Mouse (Mus musculus) CH12.LX (cell line): ENCODE data around the gene Phf14. TPM values are rescaled to one million over a fixed set of nuclear protein-coding genes. Genes with fewer than 3 reads are reported as not detected.

Experiments
- DNase-seq: peaks from one replicate; pipeline ENCODE4 v3.0.0-alpha.2; 2013; ENCODE audit errors: extremely low read depth
- H3K27ac ChIP-seq: 2 replicates; pipeline ENCODE4 v1.5.1; 2012; ENCODE audit warnings: low read depth, mild to moderate bottlenecking, control low read depth, moderate library complexity; ENCODE audit not compliant: insufficient read depth
- H3K27me3 ChIP-seq: replicated peaks from 2 replicates; pipeline ENCODE3; 2012; ENCODE audit warnings: inconsistent platforms
- H3K36me3 ChIP-seq, 2 experiments: replicated peaks in 1 of 2; 2 replicates each; pipeline versions ENCODE3 to v1.6.1; 2012; ENCODE audit warnings: inconsistent platforms in 1 of 2, low read length in 1 of 2, mild to moderate bottlenecking in 1 of 2, mixed read lengths in 1 of 2, moderate library complexity in 1 of 2; ENCODE audit not compliant: control insufficient read depth in 1 of 2, insufficient read depth in 1 of 2
- H3K4me1 ChIP-seq, 2 experiments: 2 replicates each; pipeline ENCODE4 v1.6.1; 2012; ENCODE audit warnings: inconsistent platforms in 1 of 2, moderate library complexity in 1 of 2; ENCODE audit not compliant: insufficient read depth in 2 of 2, control insufficient read depth in 1 of 2
- H3K4me2 ChIP-seq: 2 replicates; pipeline ENCODE4 v1.6.1; 2012; ENCODE audit warnings: low read depth, mild to moderate bottlenecking, control low read depth; ENCODE audit not compliant: poor library complexity, insufficient read depth, severe bottlenecking
- H3K4me3 ChIP-seq, 3 experiments: fragments of 150-350 bp in 1 of 3; sonication (generic) in 1 of 3; replicated peaks in 1 of 3; 2 replicates each; pipeline versions ENCODE3 to v1.5.1; 2011 to 2012; ENCODE audit warnings: low read depth in 2 of 3, low read length in 2 of 3, mild to moderate bottlenecking in 2 of 3, moderate library complexity in 2 of 3, control low read depth in 1 of 3, improper control_type of control experiment in 1 of 3, inconsistent platforms in 1 of 3, mixed read lengths in 1 of 3; ENCODE audit not compliant: poor library complexity in 1 of 3
- H3K79me2 ChIP-seq: replicated peaks from 2 replicates; pipeline ENCODE4 v1.6.1; 2012; ENCODE audit warnings: mild to moderate bottlenecking, moderate library complexity; ENCODE audit not compliant: control insufficient read depth, poor library complexity, insufficient read depth, severe bottlenecking; ENCODE audit errors: extremely low read depth
- H3K9ac ChIP-seq: 2 replicates; pipeline ENCODE4 v1.6.1; 2012; ENCODE audit warnings: low read depth, mild to moderate bottlenecking, control low read depth, moderate library complexity; ENCODE audit not compliant: insufficient read depth
- H3K9me3 ChIP-seq: replicated peaks from 2 replicates; pipeline ENCODE3; 2012; ENCODE audit warnings: low read length, inconsistent platforms, mixed read lengths
- BHLHE40 ChIP-seq: IDR thresholded peaks from 2 replicates; pipeline ENCODE4 v1.6.1; 2011; ENCODE audit warnings: mild to moderate bottlenecking, low read depth, low read length, improper control_type of control experiment
- CHD1 ChIP-seq: IDR thresholded peaks from 2 replicates; pipeline ENCODE4 v1.6.1; 2012; ENCODE audit warnings: low read depth, low read length, improper control_type of control experiment, inconsistent platforms
- CHD2 ChIP-seq: IDR thresholded peaks from 2 replicates; pipeline ENCODE4 v1.6.1; 2011; ENCODE audit warnings: low read length, improper control_type of control experiment
- CTCF ChIP-seq, 2 experiments: IDR thresholded peaks in 1 of 2; conservative IDR thresholded peaks in 1 of 2; 2 replicates each; pipeline ENCODE4 v1.5.1; 2011 to 2012; ENCODE audit warnings: low read depth in 2 of 2, low read length in 2 of 2, improper control_type of control experiment in 1 of 2, inconsistent platforms in 1 of 2, mild to moderate bottlenecking in 1 of 2, moderate library complexity in 1 of 2
- ELF1 ChIP-seq: IDR thresholded peaks from 2 replicates; pipeline ENCODE4 v1.6.1; 2014; ENCODE audit warnings: low read depth, mild to moderate bottlenecking, inconsistent platforms, low read length, improper control_type of control experiment
- EP300 ChIP-seq: IDR thresholded peaks from 2 replicates; pipeline ENCODE4 v1.6.1; 2011; ENCODE audit warnings: low read length, improper control_type of control experiment
- ETS1 ChIP-seq: conservative IDR thresholded peaks from 2 replicates; pipeline ENCODE4 v1.6.1; 2012; ENCODE audit warnings: low read depth, mild to moderate bottlenecking, inconsistent platforms, low read length, improper control_type of control experiment, moderate library complexity
- IRF4 ChIP-seq: IDR thresholded peaks from 2 replicates; pipeline ENCODE4 v1.6.1; 2014; ENCODE audit warnings: low read depth, mild to moderate bottlenecking, inconsistent platforms, low read length, improper control_type of control experiment
- KAT2A ChIP-seq: IDR thresholded peaks from 2 replicates; pipeline ENCODE4 v1.6.1; 2012; ENCODE audit warnings: low read length, improper control_type of control experiment, inconsistent platforms; ENCODE audit not compliant: insufficient replicate concordance
- MEF2A ChIP-seq: IDR thresholded peaks from 2 replicates; pipeline ENCODE4 v1.6.1; 2014; ENCODE audit warnings: low read depth, mild to moderate bottlenecking, inconsistent platforms, low read length, improper control_type of control experiment, borderline replicate concordance
- MXI1 ChIP-seq: IDR thresholded peaks from 2 replicates; pipeline ENCODE4 v1.6.1; 2011; ENCODE audit warnings: mild to moderate bottlenecking, low read depth, low read length, improper control_type of control experiment
- MYC ChIP-seq: IDR thresholded peaks from 2 replicates; pipeline ENCODE4 v1.6.1; 2011; ENCODE audit warnings: low read depth, mild to moderate bottlenecking, improper control_type of control experiment, low read length
- NELFE ChIP-seq: IDR thresholded peaks from 2 replicates; pipeline ENCODE4 v1.6.1; 2011; ENCODE audit warnings: low read depth, low read length, improper control_type of control experiment
- PAX5 ChIP-seq: IDR thresholded peaks from 2 replicates; pipeline ENCODE4 v1.6.1; 2012; ENCODE audit warnings: low read length, inconsistent platforms, mixed read lengths
- POLR2AphosphoS2 ChIP-seq: IDR thresholded peaks from 2 replicates; pipeline ENCODE4 v1.6.1; 2011; ENCODE audit warnings: low read depth, low read length, improper control_type of control experiment
- RAD21 ChIP-seq: IDR thresholded peaks from 2 replicates; pipeline ENCODE4 v1.6.1; 2011; ENCODE audit warnings: low read depth, mild to moderate bottlenecking, low read length, improper control_type of control experiment, moderate library complexity
- SIN3A ChIP-seq: IDR thresholded peaks from 2 replicates; pipeline ENCODE4 v1.6.1; 2012; ENCODE audit warnings: low read length, improper control_type of control experiment, inconsistent platforms
- UBTF ChIP-seq: IDR thresholded peaks from 2 replicates; pipeline ENCODE4 v1.6.1; 2012; ENCODE audit warnings: low read depth, mild to moderate bottlenecking, inconsistent platforms, low read length, improper control_type of control experiment, moderate library complexity
- ZKSCAN1 ChIP-seq: IDR thresholded peaks from 2 replicates; pipeline ENCODE4 v1.6.1; 2012; ENCODE audit warnings: low read depth, inconsistent platforms, low read length, improper control_type of control experiment, borderline replicate concordance
- dilution Hi-C: fragments of 300-500 bp; cut with MboI; formaldehyde crosslinking; loops from 2 replicates; pipeline ENCODE4 v1.14.3; 2020; ENCODE audit warnings: low sequenced_read_pairs; ENCODE audit not compliant: extremely low pct_unique_long_range_greater_than_20kb, extremely low pct_ligation_motif_present
- in situ Hi-C: fragments of 300-500 bp; cut with MboI; formaldehyde crosslinking; loops from 3 replicates; pipeline ENCODE4 v1.14.3; 2019; ENCODE audit warnings: low sequenced_read_pairs, low pct_ligation_motif_present, low pct_unique_long_range_greater_than_20kb, mixed read lengths
- polyA plus RNA-seq: library from polyadenylated mRNA; unstranded; fragments of >175 nt; gene quantifications from 2 replicates; pipeline ENCODE4 v1.2.1, GENCODE M21; 2012; ENCODE audit warnings: low read depth; ENCODE audit not compliant: insufficient read length
- total RNA-seq, 2 experiments: library from RNA; depleted of rRNA; stranded (reverse); fragments of 300-350 nt in 1 of 2; fragments of >200 nt in 1 of 2; gene quantifications; 2 replicates each; pipeline ENCODE4 v1.2.3; 2012 to 2014

Phf14 gene
- total and polyA plus RNA-seq, 3 experiments: 24.7 to 41.2 (median 26.0) TPM

- no peak overlapping the region for H3K4me2 ChIP-seq
- no peak for TF ChIP-seq IRF4
- no peak for TF ChIP-seq NELFE
- TF ChIP-seq ZKSCAN1: no peak
- TF ChIP-seq CHD1: no peak
- TF ChIP-seq CTCF (conservative IDR thresholded peaks at IDR 0.05 in 1 of 2, IDR thresholded peaks at IDR 0.05 in 1 of 2; ENCODE audit: low read depth in 2 of 2, low read length in 2 of 2): no peak
- TF ChIP-seq PAX5: no peak
- no peak for TF ChIP-seq CHD2
- TF ChIP-seq EP300: no peak
- H3K9ac ChIP-seq: no peak overlapping the region
- H3K4me3 ChIP-seq: no peak overlapping the region
- in situ Hi-C loops: no loop called here
- H3K9me3 ChIP-seq: no peaks in the 10 kb centered on the region
- H3K79me2 ChIP-seq: no peaks in the 10 kb centered on the region
- no peaks in the 10 kb centered on the region for H3K27me3 ChIP-seq
- H3K4me1 ChIP-seq: peaks cover 0 to 16% of the 10 kb centered on the region in 2 experiments; a peak in 2 of 4 replicates
- DNase-seq: no peak
- H3K27ac ChIP-seq: no peak overlapping the region
- H3K36me3 ChIP-seq: peaks cover 8 to 56% of the 10 kb centered on the region in 2 experiments
- dilution Hi-C loops: no loop called here
Observed at GRCm38 (mm10) chr6:12116926-12117818, 209.6 kb downstream of the Phf14 start.

GRCm38 (mm10) chr6:12117819-12118570 is 210.4 kb downstream of the Phf14 start:
- Histone ChIP-seq H3K9ac (no peak overlapping the region), H3K9me3 (no peaks in the 10 kb centered on the region), H3K27me3 (no peaks in the 10 kb centered on the region), H3K79me2 (no peaks in the 10 kb centered on the region), H3K36me3 (peaks cover 8 to 60% of the 10 kb centered on the region in 2 experiments), H3K27ac (no peak overlapping the region), H3K4me3 (no peak overlapping the region), H3K4me1 (peaks cover 0 to 20% of the 10 kb centered on the region in 2 experiments; a peak in 2 of 4 replicates), H3K4me2 (no peak overlapping the region)
- dilution Hi-C loops: no loop called here
- DNase-seq: no peak
- in situ Hi-C loops: no loop called here
- TF ChIP-seq UBTF: no peak
- no peak for TF ChIP-seq EP300
- no peak for TF ChIP-seq ELF1

- in situ Hi-C loops (no loop called here), dilution Hi-C loops (no loop called here)
Observed at GRCm38 (mm10) chr6:12122759-12123158, 215.2 kb downstream of the Phf14 start.

More at GRCm38 (mm10) chr6:12122759-12123158, 215.2 kb downstream of the Phf14 start:
- Histone ChIP-seq H3K9ac (no peak overlapping the region), H3K4me1 (peaks cover 0 to 15% of the 10 kb centered on the region in 2 experiments; a peak in 2 of 4 replicates), H3K27ac (no peak overlapping the region), H3K36me3 (peaks cover 5 to 44% of the 10 kb centered on the region in 2 experiments), H3K79me2 (peaks cover 4% of the 10 kb centered on the region), H3K9me3 (no peaks in the 10 kb centered on the region), H3K4me3 (no peak overlapping the region), H3K27me3 (no peaks in the 10 kb centered on the region), H3K4me2 (no peak overlapping the region)
- TF ChIP-seq MYC (no peak), UBTF (no peak), MXI1 (no peak), CHD1 (no peak), PAX5 (no peak), BHLHE40 (no peak), SIN3A (no peak), ETS1 (no peak), POLR2AphosphoS2 (no peak), KAT2A (no peak), RAD21 (no peak), MEF2A (no peak)
- no peak for DNase-seq
